Mouse (Mus musculus) T-helper 17 cell (primary cell): ENCODE measurements around the gene Adam26b.
"Not testable (repeated sequence)": the region's sequence is repeated elsewhere in the genome, so short reads cannot be mapped to it uniquely, and the experiment has no call there.

Experiments used
- in situ Hi-C, 2 experiments: fragments of 300-600 bp; cut with MboI, MseI; formaldehyde crosslinking; loops; 1 replicate in 1 of 2; 2 replicates in 1 of 2; pipeline ENCODE4 v1.15.1; 2025; ENCODE audit warnings: high pct_unique_total_duplicates in 2 of 2

Adam26b gene

DNA sequence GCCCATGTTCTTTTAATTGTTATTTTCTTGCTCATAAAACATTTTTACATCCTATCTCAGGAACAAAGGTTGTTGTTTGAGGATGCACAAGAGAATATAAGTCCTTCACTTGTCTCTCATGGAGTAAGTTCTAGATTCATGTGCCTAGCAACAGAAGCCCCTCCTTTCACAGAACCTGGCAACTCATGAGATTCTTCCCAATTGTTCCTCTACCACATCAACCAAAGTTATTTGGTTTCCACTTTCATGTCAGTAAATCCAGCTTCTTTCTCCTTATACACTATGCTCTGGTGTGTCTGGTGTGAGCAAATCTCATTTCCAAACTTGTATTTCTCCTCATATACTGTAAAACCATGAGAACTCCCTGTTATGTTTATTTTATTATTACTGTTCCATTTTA, at the start of gene Adam26b:
Gene Adam26b (minus strand): TSS at position 101 of the 400 bp plus-strand sequence.
- in situ Hi-C loops: not testable (repeated sequence)

DNA sequence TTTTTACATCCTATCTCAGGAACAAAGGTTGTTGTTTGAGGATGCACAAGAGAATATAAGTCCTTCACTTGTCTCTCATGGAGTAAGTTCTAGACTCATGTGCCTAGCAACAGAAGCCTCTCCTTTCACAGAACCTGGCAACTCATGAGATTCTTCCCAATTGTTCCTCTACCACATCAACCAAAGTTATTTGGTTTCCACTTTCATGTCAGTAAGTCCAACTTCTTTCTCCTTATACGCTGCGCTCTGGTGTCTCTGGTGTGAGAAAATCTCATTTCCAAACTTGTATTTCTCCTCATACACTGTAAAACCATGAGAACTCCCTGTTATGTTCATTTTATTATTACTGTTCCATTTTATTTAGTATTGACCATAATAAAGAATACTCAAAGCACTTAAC, 48.7 kb upstream of the Adam26b start, which contains the start of gene Adam26a:
Gene Adam26a (minus strand): TSS at position 101 of the 400 bp plus-strand sequence.
- in situ Hi-C loops: not testable (repeated sequence)
